Mouse (Mus musculus) G1E (cell line): ENCODE measurements around the gene Rbm47.

ENCODE experiments used
- CTCF ChIP-seq: IDR thresholded peaks from 2 replicates; pipeline ENCODE4 v1.5.1; 2012; ENCODE audit warnings: low read depth, low read length, inconsistent platforms, mixed read lengths
- GATA1 ChIP-seq: IDR thresholded peaks from 2 replicates; pipeline ENCODE4 v1.6.1; 2012; ENCODE audit warnings: borderline replicate concordance, low read length, inconsistent platforms, mixed read lengths
- POLR2AphosphoS5 ChIP-seq: IDR thresholded peaks from 2 replicates; pipeline ENCODE4 v1.6.1; 2012; ENCODE audit warnings: low read depth, low read length, inconsistent platforms; ENCODE audit not compliant: insufficient replicate concordance
- TAL1 ChIP-seq: conservative IDR thresholded peaks from 2 replicates; pipeline ENCODE4 v1.6.1; 2012; ENCODE audit warnings: low read depth, low read length, inconsistent platforms, mixed read lengths

DNA sequence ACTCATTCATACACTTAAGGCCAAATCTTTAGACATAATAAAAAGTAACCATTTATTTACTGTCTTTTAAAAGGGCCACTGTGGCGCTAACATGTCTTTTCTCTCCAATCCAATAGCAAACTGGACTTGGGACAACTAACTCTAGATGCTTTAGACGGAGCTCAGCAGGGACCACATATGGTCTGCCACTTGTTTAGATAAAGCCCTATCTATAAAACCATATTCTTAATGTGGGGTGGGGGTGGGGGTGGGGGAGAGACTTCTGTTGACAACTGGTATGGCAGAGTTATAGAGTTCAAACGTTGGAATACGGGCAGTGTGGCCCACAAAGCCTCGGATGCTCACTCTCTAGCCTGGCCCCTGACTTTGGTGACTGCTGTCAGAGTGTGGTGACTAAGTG lies 141.2 kb downstream of the Rbm47 start:
- TF ChIP-seq CTCF (no peak), GATA1 (no peak), TAL1 (no peak), POLR2AphosphoS5 (no peak)
